Mouse (Mus musculus) adrenal gland, adult 8-10 months (tissue): ENCODE measurements at regions not wholly inside any gene's neighbourhood (a gene's known extent, or its start where the extent isn't known, plus 50 kb on each side); places are given as distances from the start of the nearest gene placed in this dataset.

Experiments used
- DNase-seq: peaks from one replicate; pipeline ENCODE4 v3.0.0; 2022

DNA sequence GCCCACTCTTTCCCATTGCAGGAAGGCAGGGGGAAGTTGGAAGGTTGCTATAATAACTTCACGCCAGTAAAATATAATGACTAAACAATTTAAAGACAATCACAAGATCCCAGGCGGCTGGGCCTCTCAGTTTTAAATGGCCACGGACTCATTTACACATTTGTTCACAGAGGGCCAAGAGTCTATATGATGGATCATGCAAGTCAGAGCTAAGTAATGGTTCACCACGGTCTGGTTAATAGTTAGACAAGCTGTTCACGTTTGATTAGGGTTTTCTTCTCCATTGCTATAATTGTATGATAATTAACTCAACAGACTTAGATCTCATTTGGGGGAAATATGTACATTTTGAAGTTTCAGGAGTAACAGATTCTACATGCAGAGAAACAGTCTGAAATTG, 170.0 kb downstream of the Ppargc1a start:
- DNase-seq, result no peak

DNA sequence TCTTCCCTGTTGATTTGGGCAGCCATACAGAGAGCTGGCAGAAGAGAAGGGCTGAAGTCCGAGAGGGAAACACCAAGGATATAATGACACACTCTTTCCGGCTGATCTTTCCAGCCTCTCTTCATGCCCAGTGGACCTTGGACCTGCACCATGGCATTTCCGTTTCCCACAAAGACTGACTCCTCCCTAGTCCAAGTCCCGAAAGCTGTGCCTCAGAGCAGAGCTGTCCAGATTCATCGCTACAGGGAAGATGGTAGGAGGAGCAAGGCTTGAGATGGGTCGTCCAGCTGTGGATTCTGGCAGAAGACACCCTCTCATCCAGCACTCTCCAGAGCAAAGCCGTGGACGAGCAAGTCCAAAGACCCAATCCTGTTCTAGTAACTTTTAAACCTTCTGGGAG, 176.2 kb downstream of the Ppargc1a start:
- no peak for DNase-seq

DNA sequence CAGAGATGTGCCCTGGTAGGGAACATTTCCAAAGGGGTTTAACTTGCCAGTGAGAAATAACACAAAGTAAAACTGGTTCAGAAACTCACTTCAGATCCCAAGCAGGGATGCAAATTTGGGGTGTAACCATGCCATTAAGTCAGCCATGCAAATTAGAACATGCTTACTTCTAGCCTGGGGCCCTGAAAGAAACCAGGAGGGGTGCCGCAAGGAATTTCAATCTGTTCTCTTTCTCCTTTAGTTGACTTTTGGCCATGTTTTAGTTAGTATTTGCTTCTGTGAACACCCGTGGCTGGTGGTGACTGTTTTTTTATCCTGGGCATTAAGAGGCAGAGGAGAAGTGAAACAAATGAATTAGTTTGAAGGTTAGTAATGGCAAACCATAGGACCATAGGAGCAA, 179.8 kb downstream of the Ppargc1a start:
- DNase-seq, result no peak

DNA sequence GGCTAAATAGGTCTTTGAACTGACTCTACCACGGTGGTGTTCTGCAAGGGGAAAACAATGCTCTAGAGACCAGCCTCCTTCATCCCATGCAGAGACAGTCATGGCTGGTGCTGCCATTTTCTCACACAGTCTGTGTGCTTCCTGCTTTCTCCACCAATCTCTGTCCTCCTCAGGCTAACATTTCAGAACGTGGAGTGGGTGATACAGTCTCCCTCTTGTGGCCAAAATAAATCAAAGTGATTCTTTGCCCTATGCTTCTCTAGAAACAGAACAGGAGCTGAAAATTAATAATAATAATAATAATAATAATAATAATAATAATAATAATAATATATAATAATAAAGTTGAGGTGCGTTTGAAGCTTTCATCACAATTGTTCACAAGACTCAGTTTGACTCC, 181.1 kb downstream of the Ppargc1a start:
- no peak for DNase-seq

DNA sequence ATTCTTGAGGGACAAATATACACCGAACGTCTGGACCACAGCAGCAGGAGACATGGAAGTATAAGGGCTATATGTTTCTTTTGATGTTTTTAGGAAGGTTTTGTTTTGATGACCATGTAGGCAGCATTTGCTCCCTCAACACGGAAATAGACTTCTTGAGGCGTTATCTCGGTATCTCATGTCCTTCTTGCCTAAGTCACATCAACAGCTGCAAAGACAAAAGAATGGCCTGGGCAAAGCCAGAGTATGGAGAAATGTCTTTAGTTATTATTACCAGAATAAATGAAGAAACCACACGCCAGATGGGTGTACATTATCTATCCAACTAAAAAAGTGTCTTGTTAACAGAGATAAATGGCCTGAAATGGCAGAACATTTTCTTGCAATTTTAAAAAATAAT, 183.2 kb downstream of the Ppargc1a start:
- DNase-seq, result no peak

DNA sequence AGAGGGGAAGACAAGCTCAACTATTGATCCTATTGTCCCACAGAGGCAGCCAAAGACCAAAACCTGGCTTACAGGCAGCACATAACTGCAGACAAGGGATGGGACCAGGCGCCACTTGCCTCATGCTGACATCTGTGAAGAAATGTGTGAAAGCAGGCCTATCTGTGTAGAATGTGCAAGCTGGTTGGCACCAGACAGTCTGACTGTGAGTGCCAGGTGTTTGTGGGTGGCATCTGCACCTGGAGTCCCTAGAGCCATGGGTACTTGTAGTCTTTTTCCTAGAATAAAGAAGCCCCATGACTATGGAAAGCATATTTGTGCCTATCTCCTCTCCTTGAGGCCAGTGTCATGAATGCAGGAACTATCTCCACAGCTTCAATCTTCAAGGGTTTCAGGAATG, 208.4 kb downstream of the Ppargc1a start:
- no peak for DNase-seq

DNA sequence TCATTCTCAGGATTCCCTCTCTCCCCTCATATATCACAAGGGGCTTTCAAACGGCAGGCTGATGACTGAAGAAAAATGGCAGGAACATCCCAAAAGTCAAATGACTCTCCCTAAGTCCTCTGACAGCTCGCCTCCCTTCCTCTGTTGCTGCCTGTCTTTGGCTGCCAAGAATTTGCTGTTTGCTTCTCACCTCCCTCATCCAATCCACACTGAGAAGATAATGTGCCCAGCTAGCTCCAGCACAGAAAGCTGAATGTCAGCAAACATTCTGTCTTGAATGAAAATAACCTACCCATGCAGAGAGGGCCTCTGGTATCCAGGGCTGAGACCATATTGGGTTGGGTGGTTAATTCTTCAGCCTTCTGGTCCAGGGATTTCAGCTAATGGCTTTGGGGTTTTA, 219.3 kb downstream of the Ppargc1a start:
- DNase-seq, result no peak

DNA sequence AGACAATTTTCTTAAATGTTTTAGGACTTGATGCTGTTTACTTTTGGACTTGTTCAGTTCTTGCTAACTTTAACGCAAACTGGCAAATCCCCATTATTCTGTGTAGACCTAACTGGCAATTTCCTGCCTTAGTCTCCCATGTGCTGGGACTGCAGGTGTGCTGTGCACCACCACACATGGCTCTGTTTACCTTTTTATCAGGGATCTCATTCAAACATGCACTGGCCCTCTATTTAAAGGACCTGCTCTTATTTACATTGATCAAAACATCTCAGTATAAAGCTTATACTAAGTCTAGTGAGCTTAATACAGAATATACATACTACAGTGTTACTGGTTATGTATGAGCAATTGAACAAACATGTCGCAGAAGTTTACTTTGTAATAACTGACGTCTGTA, 238.4 kb downstream of the Ppargc1a start:
- no peak for DNase-seq

DNA sequence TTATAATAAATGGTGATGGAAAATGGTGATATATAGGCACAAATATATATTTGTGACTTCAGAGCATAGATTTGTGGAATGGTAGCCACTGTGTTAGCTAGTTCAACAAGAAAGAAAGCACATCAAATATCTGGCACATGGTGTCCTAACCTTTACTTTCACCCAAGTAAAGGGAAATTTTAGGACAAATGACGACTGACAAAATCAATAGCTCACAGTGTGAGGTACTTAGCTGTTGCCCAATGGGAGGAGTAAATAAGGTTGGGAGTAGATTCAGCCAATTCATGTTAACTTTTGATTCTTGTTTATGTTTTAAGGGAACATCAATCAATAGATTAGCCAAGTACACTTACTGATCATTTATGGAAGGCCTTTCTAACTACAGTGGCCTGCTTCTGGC, 278.3 kb downstream of the Ppargc1a start:
- DNase-seq, result no peak

DNA sequence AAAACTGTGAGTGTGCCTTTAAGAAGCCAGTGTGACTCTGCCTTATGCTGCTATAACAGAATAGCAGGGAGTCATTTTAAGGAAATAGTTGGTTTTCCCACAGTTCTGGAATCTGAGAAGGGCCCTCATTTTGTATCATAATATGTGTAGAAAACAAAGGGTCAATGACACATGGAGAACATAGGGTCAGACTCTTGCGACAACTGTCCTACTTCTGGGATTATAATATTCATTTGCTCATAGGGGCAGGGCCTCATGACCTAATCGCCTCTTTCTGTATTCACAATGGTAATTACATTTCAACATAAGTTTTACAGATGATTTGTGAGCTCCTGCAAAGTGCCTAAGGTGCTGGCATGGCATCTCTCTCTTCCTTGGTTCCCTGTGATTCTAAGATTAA, 279.3 kb downstream of the Ppargc1a start:
- DNase-seq, result no peak

DNA sequence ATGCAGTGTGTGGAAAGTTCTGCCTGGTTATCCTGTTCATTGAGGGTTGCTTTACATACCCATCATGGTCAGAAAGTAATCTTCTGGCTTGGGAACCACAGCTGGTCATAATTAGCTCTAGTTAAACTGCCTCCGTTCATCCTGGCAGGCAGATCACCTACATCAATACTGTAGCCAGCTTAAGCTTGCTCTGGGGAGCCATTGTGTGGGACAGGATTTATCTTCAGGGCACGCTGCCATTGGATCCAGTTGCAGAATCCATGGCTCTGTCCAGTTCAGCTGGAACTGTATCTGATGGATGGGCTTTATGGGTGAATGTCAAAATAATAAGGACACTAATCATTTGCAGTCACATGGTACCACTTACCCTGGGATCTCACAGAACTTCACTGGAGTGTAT, 326.4 kb downstream of the Ppargc1a start:
- no peak for DNase-seq

DNA sequence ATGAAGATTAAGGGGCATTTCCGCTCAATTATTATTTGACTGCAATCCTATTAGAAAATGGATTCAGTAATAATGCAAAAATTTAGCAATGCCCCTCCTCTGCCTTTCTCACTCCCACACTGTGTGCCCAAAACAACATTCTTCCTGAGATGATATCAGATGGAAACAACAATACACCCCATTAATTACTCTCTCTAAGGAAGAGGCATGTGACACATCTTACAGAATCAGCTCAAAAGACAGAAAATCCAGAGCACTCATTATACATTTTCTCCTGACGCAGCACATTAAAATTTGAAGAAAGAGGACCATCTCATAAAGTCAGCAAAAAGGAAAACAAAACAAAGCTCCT, 333.5 kb downstream of the Ppargc1a start:
- DNase-seq, result no peak

DNA sequence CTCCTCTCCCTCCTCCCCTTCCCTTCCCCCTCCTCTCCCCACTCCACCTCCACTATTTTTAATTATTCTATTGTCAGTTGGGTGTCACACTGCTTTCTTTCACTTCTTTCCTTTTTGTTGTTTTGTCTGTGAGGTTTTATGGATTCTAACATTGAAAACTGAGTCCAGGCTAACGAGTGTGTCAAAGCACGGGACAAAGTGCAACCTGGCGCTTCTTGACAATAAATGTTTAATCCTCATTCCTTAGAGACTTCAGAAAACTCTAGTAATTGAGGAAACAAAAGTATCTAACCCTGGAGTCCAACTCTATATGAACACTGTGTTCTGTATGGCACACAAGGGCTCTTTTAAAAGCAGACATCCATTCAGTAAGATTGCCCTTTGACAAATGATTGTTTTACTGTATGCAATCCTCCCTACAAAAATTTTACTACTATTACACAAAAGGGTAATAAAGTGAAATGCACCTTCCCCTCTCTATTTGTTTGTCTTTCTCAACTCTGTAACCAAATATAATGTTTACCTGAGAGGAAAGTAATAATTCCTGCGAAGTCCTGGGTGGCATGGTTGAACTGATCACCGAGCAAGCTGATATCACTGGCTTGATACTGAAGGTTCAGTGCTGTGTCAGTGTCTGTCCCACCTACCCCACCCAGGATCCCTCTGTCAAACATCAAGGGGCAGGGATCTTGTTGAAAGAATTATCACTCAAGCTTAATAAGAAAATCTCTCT, 334.1 kb downstream of the Ppargc1a start:
- DNase-seq, result no peak

DNA sequence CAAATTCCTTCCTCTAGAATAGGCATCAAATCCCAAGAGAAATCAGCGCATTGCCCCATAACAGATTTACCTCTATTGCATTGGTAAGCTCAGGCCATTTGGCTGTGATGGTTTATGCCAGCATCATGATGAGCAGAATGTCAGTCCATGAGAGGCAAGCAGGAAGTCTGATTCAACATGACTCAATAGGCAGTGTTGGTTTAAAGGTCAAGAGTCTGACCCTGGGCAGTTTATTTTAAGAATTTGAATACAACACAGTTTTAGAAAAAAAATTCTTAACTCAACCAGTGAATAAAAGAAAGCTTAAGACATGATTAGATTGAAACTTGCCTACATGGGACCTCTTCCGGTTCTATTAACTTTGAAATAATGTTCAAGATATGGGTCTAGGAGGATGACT, 337.7 kb downstream of the Ppargc1a start:
- no peak for DNase-seq

DNA sequence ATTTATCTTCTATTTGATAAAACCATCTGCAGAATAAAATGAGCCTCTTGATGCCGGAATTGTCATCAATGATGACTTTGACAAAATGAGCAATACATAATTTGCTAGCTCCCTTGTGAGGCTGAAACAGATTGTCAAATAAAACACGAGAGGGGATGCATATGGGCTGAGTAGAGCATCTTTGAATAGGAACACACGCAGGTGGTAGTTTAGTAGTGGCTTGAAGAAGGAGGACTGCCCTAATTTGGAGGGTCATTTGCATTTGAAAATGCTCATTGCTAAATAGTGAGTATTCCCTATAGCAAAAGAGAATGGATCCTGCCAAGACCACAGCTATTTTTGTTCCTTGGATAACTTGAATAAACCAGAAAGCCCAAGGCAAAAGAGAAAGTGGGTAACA, 339.5 kb downstream of the Ppargc1a start:
- DNase-seq, result no peak

DNA sequence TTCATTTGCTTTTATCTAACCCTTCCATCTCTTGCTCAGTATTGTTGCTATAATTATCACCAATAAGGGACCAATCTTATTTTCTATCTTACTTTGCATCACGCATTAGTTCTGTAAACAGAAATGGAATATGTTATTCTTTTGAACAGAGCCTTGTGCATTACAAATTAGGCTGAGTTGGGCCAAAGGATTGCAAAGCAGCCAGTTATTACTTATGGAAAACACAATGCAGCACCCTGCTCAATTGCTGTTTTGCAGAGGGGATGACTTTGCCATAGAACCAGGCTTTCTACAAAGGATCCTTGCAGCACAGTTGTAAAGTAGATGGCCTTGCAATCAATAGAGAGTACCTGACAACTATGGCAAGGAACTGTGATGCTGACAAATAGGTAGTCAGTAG, 364.3 kb downstream of the Ppargc1a start:
- no peak for DNase-seq

DNA sequence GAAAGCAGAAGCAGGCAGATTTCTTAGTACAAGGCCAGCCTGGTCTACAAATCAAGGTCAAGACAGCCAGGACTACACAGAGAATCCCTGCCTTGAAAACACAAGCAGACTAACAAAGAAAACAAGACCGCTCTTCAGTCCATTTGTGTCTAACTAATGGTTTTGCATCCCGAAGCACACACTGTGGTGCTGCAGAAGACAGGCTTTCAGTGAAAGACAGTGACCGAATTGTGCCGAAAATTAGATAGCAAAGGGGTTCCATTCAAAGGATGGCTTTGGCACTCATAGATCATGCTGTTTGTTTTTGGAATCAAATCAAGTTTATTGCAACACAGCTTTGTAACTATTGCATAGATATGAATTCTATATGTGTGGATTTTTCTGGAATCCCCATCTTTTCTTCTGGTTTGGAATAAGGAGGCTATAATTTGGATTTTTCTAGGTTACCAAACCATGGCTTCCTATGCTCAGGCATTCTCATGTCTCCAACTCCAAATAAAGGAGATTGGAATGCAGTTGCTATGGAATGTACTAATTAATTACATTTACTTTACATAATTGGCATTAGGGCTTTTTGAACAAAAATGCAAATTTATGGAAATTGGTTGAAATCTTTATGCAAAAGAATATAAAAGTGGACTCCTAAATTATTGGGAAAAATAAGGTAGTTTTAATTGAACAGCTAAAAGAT, 364.9 kb downstream of the Ppargc1a start:
- DNase-seq, result no peak

DNA sequence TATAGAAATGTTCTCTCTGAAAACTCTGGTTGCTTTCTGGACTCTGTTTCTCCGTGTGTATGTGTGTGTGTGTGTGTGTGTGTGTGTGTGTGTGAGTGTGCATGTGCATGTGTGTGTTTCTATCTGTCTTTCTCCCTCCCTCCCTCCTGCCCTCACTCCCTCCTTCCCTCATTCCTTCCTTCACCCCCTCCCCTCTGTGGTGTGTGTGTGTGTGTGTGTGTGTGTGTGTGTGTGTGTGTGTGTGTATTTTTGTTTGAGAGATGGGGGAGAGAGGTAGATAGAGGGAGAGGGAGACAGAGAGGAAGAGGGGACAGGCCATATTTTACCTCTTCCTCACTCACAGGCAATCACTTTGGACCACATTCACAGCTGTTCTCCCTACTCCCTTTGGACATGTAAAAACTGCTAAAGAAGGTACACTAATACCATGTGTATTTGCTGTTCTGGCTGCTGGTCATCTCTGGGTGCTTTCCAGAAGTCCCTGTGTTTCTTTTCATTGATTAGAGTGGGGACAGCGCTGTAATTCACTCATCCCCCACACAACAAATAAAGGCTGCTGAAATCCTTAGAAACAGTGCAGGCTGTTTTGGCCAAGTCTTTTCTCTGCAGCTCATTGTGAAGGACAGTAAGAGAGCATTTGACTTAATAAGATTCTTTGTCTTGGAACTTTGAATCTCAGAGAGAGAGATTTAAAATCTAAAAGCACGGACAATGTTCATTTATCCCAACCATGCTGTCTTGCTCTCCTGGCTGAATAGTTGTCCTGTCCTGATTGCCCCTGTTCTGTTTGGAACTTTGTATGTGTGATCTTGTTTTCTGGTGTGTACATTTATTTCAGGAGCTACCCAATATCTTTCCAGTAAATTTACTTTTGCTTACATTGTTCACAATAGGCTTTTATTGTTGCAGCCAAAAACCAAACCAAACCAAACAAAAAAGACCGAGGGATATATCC, 370.9 kb downstream of the Ppargc1a start:
- DNase-seq, result no peak

DNA sequence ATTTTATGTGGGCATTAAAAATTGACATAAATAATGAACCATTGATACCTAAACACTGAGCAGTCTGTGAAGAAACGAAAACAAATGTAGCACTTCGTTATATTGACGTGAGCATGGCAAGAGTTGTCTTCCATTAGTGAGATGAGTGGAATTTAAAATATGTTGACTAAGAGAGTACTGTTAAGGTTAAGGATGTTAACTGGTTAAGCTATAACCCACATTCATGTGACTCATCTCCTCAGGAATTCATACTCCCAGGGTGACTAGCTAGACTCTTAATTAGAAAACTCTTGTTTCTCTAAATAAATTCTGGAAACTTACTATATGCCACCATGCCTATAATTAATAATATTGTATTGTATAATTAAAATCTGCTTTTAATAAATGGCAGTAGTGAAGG, 376.9 kb downstream of the Ppargc1a start:
- no peak for DNase-seq

DNA sequence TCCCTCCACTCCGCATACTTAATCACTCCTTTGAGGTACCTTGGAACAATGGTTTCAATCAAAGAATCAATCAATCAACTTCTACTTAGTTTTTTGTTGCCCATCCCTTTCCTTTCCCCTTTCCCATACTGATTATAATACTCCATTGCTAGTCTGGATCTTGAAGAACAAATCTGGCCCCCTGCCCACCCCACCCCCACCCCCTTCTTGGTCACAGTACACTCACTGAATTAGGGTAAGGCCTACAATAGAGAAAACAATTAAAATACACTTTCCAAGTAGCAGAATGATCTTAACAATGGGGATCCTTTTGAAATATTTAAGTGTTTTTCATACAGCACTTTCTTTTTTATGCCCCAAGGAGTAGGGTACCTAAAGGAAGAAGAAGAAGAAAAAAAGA, 397.7 kb downstream of the Ppargc1a start:
- no peak for DNase-seq

DNA sequence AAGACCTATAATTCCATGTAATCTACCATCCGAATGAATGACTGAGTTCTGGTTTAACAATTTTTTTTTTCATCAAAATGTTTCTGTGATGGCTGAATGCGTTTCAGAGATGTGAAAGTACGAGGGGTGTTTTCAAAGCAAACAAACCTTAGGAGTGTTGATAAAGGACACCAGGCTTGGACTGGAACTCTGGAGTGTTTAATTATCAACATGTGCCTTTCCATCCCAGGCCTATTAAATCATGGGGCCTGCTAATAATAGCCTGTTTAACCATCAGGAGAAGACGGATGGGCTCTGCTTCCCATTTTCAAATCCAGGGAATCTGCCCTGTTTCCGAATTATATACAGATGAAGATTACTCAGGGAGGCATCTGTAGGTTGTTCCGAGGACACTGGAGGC, 399.3 kb downstream of the Ppargc1a start:
- no peak for DNase-seq

DNA sequence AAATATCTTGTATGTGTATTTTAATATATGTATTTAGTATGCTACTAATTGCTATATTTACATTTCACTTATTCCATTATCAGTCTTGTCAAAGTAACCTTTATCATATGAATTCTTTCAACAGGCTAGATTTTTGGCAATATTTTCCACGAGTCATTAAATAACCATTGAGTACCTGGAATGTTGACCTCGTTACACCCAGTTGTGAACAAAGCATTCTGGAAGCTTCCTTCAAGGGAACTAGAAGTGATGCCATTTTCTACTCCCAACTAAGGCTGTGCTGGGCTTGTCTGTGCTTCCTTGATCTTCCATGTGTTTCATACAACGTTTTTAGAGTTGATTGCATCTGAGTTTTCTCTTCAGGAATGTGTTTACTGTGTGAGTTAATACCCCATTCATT, 410.6 kb downstream of the Ppargc1a start:
- DNase-seq, result no peak

DNA sequence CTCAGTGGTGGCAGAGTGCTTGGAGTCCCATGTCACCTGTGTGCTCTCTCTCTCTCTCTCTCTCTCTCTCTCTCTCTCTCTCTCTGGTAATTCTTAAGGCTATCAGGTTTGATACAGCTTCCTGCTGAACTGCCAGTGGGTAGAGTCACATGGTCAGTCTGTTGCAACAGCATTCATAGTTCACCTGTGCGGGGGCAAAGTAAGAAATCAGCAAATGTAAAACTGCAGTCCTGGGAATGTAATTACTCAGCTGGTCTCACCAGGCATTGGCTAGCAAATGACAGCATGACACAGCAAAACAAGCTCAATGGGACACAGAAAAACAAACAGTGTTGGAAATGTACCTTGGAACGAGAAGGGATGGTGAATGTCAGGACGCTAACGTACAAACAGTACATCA, 422.7 kb downstream of the Ppargc1a start:
- DNase-seq, result no peak

DNA sequence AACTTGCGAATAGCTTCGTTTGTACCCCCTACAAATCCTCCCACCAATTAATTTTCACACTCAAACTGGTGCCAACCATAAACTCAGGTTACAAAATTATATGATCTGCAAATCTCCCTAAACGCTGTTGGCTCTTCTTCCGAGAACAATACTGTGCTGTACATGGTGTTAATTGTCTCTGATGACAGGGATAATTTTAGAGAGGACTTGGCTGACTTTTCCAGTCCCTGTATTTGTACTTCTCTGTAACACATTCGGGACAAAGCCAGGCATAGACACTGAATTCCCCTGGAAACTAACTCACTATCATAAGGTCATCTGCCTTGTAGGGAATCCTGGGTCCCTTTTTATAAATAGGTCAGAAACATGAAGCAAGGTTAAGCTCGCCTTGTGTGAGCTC, 442.4 kb downstream of the Ppargc1a start:
- DNase-seq, result no peak
